Mouse (Mus musculus): ENCODE data around the gene Cdk2ap2. TPM values are rescaled to one million over a fixed set of nuclear protein-coding genes. Genes with fewer than 3 reads are reported as not detected.
"Not testable (repeated sequence)": the region's sequence is repeated elsewhere in the genome, so short reads cannot be mapped to it uniquely, and the experiment has no call there.

The Cdk2ap2 gene
- polyA plus RNA-seq, 1 experiment from 2014 or later = 80.2 TPM

DNA sequence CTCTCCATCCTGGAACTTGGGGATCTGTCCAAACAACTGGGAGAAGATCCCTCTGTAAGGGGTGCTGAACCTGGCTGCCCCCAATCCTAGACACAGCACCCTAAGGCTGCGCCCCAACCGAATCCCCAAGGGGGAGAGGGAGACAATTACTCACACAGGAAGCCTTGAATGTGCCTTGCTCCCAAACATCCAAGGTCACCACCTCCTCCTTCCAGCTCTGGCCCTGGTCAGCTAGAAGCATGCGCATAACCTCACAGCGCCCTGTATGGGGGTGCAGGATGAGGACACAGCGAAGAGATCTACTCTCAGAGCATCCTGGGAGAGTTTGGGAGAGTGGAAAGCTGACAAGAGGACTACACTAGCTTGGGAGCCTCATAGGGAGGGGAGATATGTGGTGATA, 38.4 kb upstream of the Cdk2ap2 start:
- WGBS = 90% methylated on average over 5 of the region's 5 CpGs
- no peak overlapping the region for H3K27ac ChIP-seq (replicated peaks)
- DNase-seq (ENCODE audit: low spot score) = no peak
- no peaks in the 10 kb centered on the region for H3K27me3 ChIP-seq (replicated peaks; ENCODE audit: low read depth, poor library complexity, severe bottlenecking)
- no peaks in the 10 kb centered on the region for H3K4me1 ChIP-seq
- H3K9me3 ChIP-seq = no peaks in the 10 kb centered on the region
- no peaks in the 10 kb centered on the region for H3K36me3 ChIP-seq (replicated peaks)
- H3K4me3 ChIP-seq = no peak overlapping the region

DNA sequence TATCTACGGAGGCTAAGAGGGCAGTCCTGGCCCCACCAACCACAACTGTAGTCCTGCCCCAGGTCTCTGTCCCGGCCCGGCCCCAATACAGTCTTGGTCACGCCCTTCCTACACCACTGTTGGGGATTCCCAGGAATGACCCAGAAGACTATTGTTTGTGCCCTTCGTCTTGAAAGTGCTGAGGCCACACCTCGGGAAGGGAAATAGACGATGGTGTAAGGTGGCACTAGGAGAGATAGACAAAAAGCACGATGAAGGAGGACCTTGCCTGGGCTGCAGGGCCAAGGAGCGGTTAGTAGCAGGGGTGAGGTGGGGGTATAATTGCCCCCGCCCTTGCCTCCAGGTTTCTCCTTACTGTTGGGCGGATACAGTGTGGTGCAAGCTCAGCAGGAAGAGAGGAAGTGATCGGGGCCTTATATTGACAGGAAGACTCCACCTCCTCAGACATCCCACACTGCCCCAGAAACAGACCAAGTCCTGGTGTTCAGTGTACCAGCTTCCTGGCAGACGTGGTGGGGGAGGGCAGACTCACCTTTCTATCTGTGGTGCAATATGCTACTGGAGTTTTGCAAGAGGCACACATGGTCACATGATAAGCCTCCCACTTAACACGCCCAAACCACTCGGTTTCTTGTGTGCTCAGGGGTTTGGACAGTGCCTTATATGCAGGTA, 37.8 kb upstream of the Cdk2ap2 start, which contains the start of gene Gstp3:
Gstp3 (minus strand) TSS at position 501 of the 672 bp plus-strand sequence.
- Histone ChIP-seq H3K4me3 (no peak within 1 kb of the TSS), H3K9me3 (no peaks in the 10 kb centered on the region), H3K27ac (replicated peaks) (no peak within 1 kb of the TSS), H3K36me3 (replicated peaks) (no peaks in the 10 kb centered on the region), H3K27me3 (replicated peaks; ENCODE audit: low read depth, poor library complexity, severe bottlenecking) (no peaks in the 10 kb centered on the region), H3K4me1 (no peaks in the 10 kb centered on the region)
- WGBS = 85% methylated on average over 15 of the region's 15 CpGs
- DNase-seq (ENCODE audit: low spot score) = no peak

- H3K4me1 ChIP-seq; DNase-seq (ENCODE audit: low spot score); H3K9me3 ChIP-seq; H3K27ac ChIP-seq (replicated peaks); H3K4me3 ChIP-seq; H3K27me3 ChIP-seq (replicated peaks; ENCODE audit: low read depth, poor library complexity, severe bottlenecking); H3K36me3 ChIP-seq (replicated peaks): not testable (repeated sequence)
- 86% methylated on average over 8 of the region's 8 CpGs for WGBS
Observed at GRCm38 (mm10) chr19:4060044-4060898, 36.7 kb upstream of the Cdk2ap2 start.

DNA sequence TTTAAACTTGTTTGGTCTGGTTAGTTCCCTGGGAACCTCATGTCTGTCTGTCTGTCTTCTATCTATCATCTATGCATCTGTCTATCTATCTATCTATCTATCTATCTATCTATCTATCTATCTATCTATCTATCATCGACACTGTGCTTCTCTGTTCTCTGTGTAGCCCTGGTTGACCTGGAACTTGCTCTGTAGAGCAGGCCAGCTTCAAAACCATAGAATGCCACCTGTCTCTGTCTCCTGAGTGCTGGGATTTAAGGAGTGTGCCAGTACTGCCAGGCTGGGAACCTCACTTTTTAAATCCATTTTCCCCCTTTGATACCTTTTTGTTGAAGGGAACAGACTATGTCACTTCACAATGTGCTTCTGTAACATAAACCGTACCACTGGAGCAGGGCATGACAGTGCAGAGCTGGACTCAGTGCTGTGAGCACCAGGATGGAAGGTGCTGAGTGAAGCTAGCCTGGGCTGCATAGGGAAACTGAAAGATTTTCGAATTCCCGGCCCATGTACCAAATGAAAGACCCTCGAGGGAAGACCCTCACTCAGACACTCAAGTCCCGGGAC, 36.0 kb upstream of the Cdk2ap2 start:
- no peaks in the 10 kb centered on the region for H3K4me1 ChIP-seq
- WGBS = 89% methylated on average over 6 of the region's 6 CpGs
- DNase-seq (ENCODE audit: low spot score) = no peak

DNA sequence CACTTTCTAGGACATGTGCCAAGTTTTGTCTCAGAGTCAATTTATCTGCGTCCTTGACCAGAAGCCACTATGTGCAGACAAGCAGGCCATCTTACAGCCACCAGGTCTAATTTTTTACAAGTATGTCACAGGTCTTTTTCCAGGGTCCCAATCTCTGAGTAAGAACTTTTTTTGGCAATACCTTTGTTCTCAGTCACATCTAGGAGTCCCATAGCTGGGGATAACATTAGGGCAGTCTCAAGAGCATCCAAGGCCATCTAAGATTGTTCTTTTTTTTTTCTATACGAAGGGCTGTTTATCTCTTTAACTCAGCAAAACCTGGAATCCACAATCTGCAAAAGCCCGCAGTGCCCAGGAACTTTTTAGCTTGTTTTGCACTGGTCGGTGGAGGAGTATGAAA, 33.6 kb upstream of the Cdk2ap2 start:
- WGBS = 87% methylated on average over 4 of the region's 4 CpGs
- DNase-seq (ENCODE audit: low spot score); H3K27me3 ChIP-seq (replicated peaks; ENCODE audit: low read depth, poor library complexity, severe bottlenecking); H3K9me3 ChIP-seq; H3K4me3 ChIP-seq; H3K27ac ChIP-seq (replicated peaks); H3K4me1 ChIP-seq; H3K36me3 ChIP-seq (replicated peaks): not testable (repeated sequence)

More for the DNA sequence above, 36.0 kb upstream of the Cdk2ap2 start:
- H3K4me3 ChIP-seq = no peak overlapping the region
- no peaks in the 10 kb centered on the region for H3K27me3 ChIP-seq (replicated peaks; ENCODE audit: low read depth, poor library complexity, severe bottlenecking)
- no peaks in the 10 kb centered on the region for H3K9me3 ChIP-seq
- no peak overlapping the region for H3K27ac ChIP-seq (replicated peaks)
- H3K36me3 ChIP-seq (replicated peaks) = no peaks in the 10 kb centered on the region

GRCm38 (mm10) chr19:4064501-4064900, 32.5 kb upstream of the Cdk2ap2 start:
- WGBS = 49% methylated on average over 9 of the region's 11 CpGs
- not testable (repeated sequence) for H3K9me3 ChIP-seq; DNase-seq (ENCODE audit: low spot score); H3K27me3 ChIP-seq (replicated peaks; ENCODE audit: low read depth, poor library complexity, severe bottlenecking); H3K27ac ChIP-seq (replicated peaks); H3K36me3 ChIP-seq (replicated peaks); H3K4me1 ChIP-seq; H3K4me3 ChIP-seq

DNA sequence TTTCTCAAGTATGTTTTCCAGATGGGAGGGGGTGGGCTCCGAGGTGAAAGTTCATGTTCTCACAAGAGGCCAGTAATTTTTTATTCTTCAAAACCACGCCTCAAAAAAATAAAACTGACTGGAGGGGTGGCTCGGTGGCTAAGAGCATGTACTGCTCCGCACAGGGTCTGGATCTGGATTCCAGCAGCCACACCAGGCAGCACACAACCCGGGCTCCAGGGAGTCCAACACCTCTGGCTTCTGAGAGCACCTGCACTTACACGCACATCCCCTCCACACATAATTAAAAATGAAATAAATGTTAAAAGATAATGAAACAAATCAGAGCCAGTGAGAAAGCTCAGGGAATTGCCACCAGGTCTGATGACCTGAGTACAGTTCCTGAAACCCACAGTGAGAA, 30.7 kb upstream of the Cdk2ap2 start:
- H3K9me3 ChIP-seq = no peaks in the 10 kb centered on the region
- no peak for DNase-seq (ENCODE audit: low spot score)
- H3K27me3 ChIP-seq (replicated peaks; ENCODE audit: low read depth, poor library complexity, severe bottlenecking) = no peaks in the 10 kb centered on the region
- H3K27ac ChIP-seq (replicated peaks) = no peak overlapping the region
- WGBS = 84% methylated on average over 6 of the region's 6 CpGs
- H3K4me3 ChIP-seq = no peak overlapping the region
- peaks cover 6% of the 10 kb centered on the region; the same call in 1 of the 2 replicates for H3K4me1 ChIP-seq
- H3K36me3 ChIP-seq (replicated peaks) = no peaks in the 10 kb centered on the region

GRCm38 (mm10) chr19:4066877-4067276, 30.1 kb upstream of the Cdk2ap2 start:
- no peak for DNase-seq (ENCODE audit: low spot score)
- no peaks in the 10 kb centered on the region for H3K9me3 ChIP-seq
- H3K4me3 ChIP-seq = no peak overlapping the region
- H3K27me3 ChIP-seq (replicated peaks; ENCODE audit: low read depth, poor library complexity, severe bottlenecking) = no peaks in the 10 kb centered on the region
- no peaks in the 10 kb centered on the region for H3K36me3 ChIP-seq (replicated peaks)
- peaks cover 6% of the 10 kb centered on the region; the same call in 1 of the 2 replicates for H3K4me1 ChIP-seq
- no peak overlapping the region for H3K27ac ChIP-seq (replicated peaks)

DNA sequence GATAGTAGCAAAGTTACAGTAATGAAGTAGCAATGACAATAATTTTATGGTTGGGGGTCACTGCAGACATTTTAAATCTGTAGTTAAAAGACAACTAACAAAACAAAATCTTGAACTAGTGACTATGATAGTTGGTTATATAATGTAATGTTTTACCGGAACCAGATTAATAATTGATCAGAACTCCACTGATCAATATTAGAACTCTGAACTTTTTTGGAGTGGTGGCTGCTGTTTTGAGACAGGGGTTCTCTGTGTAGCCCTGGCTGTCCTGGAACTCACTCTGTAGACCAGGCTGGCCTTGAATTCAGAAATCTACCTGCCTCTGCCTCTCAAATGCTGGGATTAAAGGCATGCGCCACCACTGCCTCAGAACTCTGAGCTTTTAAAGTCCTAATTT, 28.7 kb upstream of the Cdk2ap2 start:
- WGBS = 92% methylated on average over 2 of the region's 2 CpGs

DNA sequence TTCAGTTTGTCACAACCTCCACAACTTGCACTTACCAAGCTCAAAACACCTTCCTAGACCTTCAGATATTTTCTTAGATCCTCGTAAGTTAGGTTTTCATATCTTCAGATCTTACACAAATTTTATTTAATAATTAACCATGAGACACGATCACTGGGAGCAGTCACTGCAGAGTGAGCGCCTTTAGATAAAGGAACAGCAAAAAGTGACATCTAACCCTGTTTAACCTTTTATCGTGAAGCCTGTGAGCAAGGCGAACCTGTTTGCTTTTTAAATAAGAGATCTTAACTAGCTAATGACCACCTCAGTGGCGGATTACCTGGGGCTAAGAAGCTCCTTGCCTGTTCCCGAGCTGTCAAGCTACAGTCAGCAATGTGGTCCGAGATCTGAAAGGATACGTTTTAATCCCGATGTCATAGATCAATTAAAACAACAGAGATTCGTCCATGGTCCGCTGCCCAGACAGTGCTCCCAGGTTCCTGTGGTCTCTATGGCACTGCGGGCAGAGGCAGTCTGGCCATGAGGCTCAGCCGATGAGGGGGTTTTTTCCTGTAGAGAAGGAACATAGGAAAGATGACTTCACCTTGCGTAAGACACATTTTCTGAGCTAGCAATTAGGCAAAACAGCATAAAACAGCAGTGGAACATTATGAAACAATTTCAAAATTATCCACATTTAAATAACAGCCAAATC, 28.1 kb upstream of the Cdk2ap2 start:
- no peak for DNase-seq (ENCODE audit: low spot score)
- H3K9me3 ChIP-seq = no peaks in the 10 kb centered on the region
- no peaks in the 10 kb centered on the region for H3K27me3 ChIP-seq (replicated peaks; ENCODE audit: low read depth, poor library complexity, severe bottlenecking)
- no peak overlapping the region for H3K4me3 ChIP-seq
- WGBS = 68% methylated on average over 15 of the region's 15 CpGs
- H3K4me1 ChIP-seq = peaks cover 6% of the 10 kb centered on the region; the same call in 1 of the 2 replicates
- no peaks in the 10 kb centered on the region for H3K36me3 ChIP-seq (replicated peaks)
- H3K27ac ChIP-seq (replicated peaks) = no peak overlapping the region

More for the DNA sequence above, 28.7 kb upstream of the Cdk2ap2 start:
- not testable (repeated sequence) for H3K4me1 ChIP-seq; H3K9me3 ChIP-seq; H3K4me3 ChIP-seq; H3K36me3 ChIP-seq (replicated peaks); DNase-seq (ENCODE audit: low spot score); H3K27me3 ChIP-seq (replicated peaks; ENCODE audit: low read depth, poor library complexity, severe bottlenecking); H3K27ac ChIP-seq (replicated peaks)

DNA sequence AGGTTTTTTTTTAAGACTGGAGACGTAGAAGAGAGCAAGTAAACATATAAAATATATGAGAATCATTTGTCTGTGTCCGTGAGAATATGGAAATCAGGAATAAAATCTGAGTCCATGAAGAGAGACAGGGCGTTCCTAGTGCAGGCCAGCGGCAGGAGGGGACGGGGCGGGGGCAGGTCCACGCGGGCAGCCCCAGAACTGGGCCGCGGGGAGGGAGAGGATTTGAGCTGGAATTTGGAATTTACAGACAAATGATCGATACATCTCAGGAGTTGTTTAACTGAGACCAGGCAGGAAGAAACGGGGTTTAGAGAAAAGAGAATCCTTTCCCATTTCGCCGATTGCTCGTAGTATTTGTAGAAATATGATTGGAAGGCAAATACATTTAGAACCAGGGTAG, 26.7 kb upstream of the Cdk2ap2 start:
- H3K4me3 ChIP-seq = no peak overlapping the region
- 74% methylated on average over 15 of the region's 15 CpGs for WGBS
- no peaks in the 10 kb centered on the region for H3K9me3 ChIP-seq
- H3K4me1 ChIP-seq = peaks cover 6% of the 10 kb centered on the region; the same call in 1 of the 2 replicates
- H3K36me3 ChIP-seq (replicated peaks) = no peaks in the 10 kb centered on the region
- no peak for DNase-seq (ENCODE audit: low spot score)
- no peak overlapping the region for H3K27ac ChIP-seq (replicated peaks)
- no peaks in the 10 kb centered on the region for H3K27me3 ChIP-seq (replicated peaks; ENCODE audit: low read depth, poor library complexity, severe bottlenecking)

GRCm38 (mm10) chr19:4070756-4071155, 26.2 kb upstream of the Cdk2ap2 start:
- DNase-seq (ENCODE audit: low spot score) = no peak

More at GRCm38 (mm10) chr19:4070756-4071155, 26.2 kb upstream of the Cdk2ap2 start:
- H3K27ac ChIP-seq (replicated peaks) = no peak overlapping the region
- no peak overlapping the region for H3K4me3 ChIP-seq
- peaks cover 6% of the 10 kb centered on the region; the same call in 1 of the 2 replicates for H3K4me1 ChIP-seq
- WGBS = 75% methylated on average over 8 of the region's 8 CpGs
- no peaks in the 10 kb centered on the region for H3K36me3 ChIP-seq (replicated peaks)
- H3K27me3 ChIP-seq (replicated peaks; ENCODE audit: low read depth, poor library complexity, severe bottlenecking) = no peaks in the 10 kb centered on the region
- no peaks in the 10 kb centered on the region for H3K9me3 ChIP-seq

Measured in embryonic facial prominence, embryonic 10.5 days (tissue).